ENCODE assay signal across 10 mouse cellular contexts in genomic region chr3:85971599-85971975, GRCm38 (mm10). TPM values are rescaled to one million over a fixed set of nuclear protein-coding genes. Genes with fewer than 3 reads are reported as not detected.
DNase-seq lines count a peak whose midpoint lies in the region; ATAC-seq lines count a peak whose summit lies in the region.
"Had no signal": no experiment of that assay in that cellular context is flagged by ENCODE, and none has a peak within 500 bp of the region (broad histone marks: within the 10 kb centered on the region; RNA-seq: fewer than 3 reads in every experiment).

No protein-coding gene starts in this region.

- under 1% methylated on average over 13 of the region's 13 CpGs for WGBS in embryonic facial prominence, embryonic 10.5 days
- WGBS in hindbrain, embryonic 11.5 days = 1% methylated on average over 13 of the region's 13 CpGs
- 2% methylated on average over 13 of the region's 13 CpGs for WGBS in limb, embryonic 13.5 days
- 2% methylated on average over 13 of the region's 13 CpGs for WGBS in midbrain, embryonic 14.5 days

- H3K27me3 ChIP-seq in embryonic facial prominence, embryonic 10.5 days (replicated peaks; ENCODE audit: low read depth, poor library complexity, severe bottlenecking) = no peaks in the 10 kb centered on the region; the same call in 1 of the 2 replicates
- no peaks in the 10 kb centered on the region for H3K27me3 ChIP-seq in hindbrain, embryonic 11.5 days (ENCODE audit: control insufficient read depth, insufficient read depth, low read length)
- H3K27me3 ChIP-seq in limb, embryonic 13.5 days = no peaks in the 10 kb centered on the region
- no peaks in the 10 kb centered on the region for H3K27me3 ChIP-seq in midbrain, embryonic 14.5 days (ENCODE audit: control insufficient read depth, insufficient read depth, low read length)

- peak; percentile 90 for DNase-seq in heart, adult 11 months
- DNase-seq in heart, postnatal 25 days (ENCODE audit: low spot score) = no peak
- peak; percentile 49 for DNase-seq in embryonic facial prominence, embryonic 10.5 days (ENCODE audit: low spot score)
- DNase-seq in hindbrain, embryonic 11.5 days (ENCODE audit: low spot score) = peak; percentile 39
- no peak for DNase-seq in midbrain, embryonic 14.5 days
- no peak for DNase-seq in MN1 (ENCODE audit: low spot score)
- no peak for DNase-seq in left cerebral cortex, postnatal 14 days (ENCODE audit: low spot score in 2 of 2)

- H3K4me3 ChIP-seq in embryonic facial prominence, embryonic 10.5 days = peak overlapping the region; percentile 90
- peak overlapping the region; percentile 74 for H3K4me3 ChIP-seq in hindbrain, embryonic 11.5 days (ENCODE audit: low read depth, low read length)
- H3K4me3 ChIP-seq in limb, embryonic 13.5 days = peak overlapping the region; percentile 84
- peak overlapping the region; percentile 74 for H3K4me3 ChIP-seq in midbrain, embryonic 14.5 days (replicated peaks; ENCODE audit: low read depth, low read length)

- ATAC-seq in hindbrain, embryonic 11.5 days (ENCODE audit: low FRiP score) = no peak
- no peak for ATAC-seq in limb, embryonic 13.5 days (ENCODE audit: low FRiP score, low read depth)
- no peak; the same call in 1 of the 2 replicates for ATAC-seq in midbrain, embryonic 14.5 days (ENCODE audit: low FRiP score, low TSS enrichment)

- H3K9me3 ChIP-seq in embryonic facial prominence, embryonic 10.5 days = no peaks in the 10 kb centered on the region
- no peaks in the 10 kb centered on the region for H3K9me3 ChIP-seq in hindbrain, embryonic 11.5 days (ENCODE audit: control insufficient read depth, low read length)
- no peaks in the 10 kb centered on the region for H3K9me3 ChIP-seq in limb, embryonic 13.5 days
- H3K9me3 ChIP-seq in midbrain, embryonic 14.5 days (ENCODE audit: control insufficient read depth, low read length) = no peaks in the 10 kb centered on the region
- H3K9me3 ChIP-seq: G1E had no signal

- H3K9ac ChIP-seq in hindbrain, embryonic 11.5 days (ENCODE audit: low read depth, low read length) = peak overlapping the region; percentile 81
- H3K9ac ChIP-seq in limb, embryonic 13.5 days = peak overlapping the region; percentile 89
- peak overlapping the region; percentile 86 for H3K9ac ChIP-seq in midbrain, embryonic 14.5 days (replicated peaks; ENCODE audit: low read length)

- peak overlapping the region; percentile 94 for H3K4me2 ChIP-seq in hindbrain, embryonic 11.5 days (replicated peaks; ENCODE audit: low read depth, low read length)
- H3K4me2 ChIP-seq in limb, embryonic 13.5 days (replicated peaks) = peak overlapping the region; percentile 80
- H3K4me2 ChIP-seq in midbrain, embryonic 14.5 days (ENCODE audit: low read length) = peak overlapping the region; percentile 83

- peaks cover 36% of the 10 kb centered on the region for H3K4me1 ChIP-seq in embryonic facial prominence, embryonic 10.5 days
- no peaks in the 10 kb centered on the region; the same call in none of the 2 replicates for H3K4me1 ChIP-seq in hindbrain, embryonic 11.5 days (replicated peaks; ENCODE audit: control insufficient read depth, insufficient read depth, low read length)
- H3K4me1 ChIP-seq in limb, embryonic 13.5 days = peaks cover 20% of the 10 kb centered on the region
- 0 out of 2 replicates have a peak, but pooled peaks cover 7% of the 10 kb centered on the region for H3K4me1 ChIP-seq in midbrain, embryonic 14.5 days (ENCODE audit: control insufficient read depth, insufficient read depth, low read length)

- no peaks in the 10 kb centered on the region for H3K36me3 ChIP-seq in embryonic facial prominence, embryonic 10.5 days (replicated peaks)
- H3K36me3 ChIP-seq in hindbrain, embryonic 11.5 days (ENCODE audit: control insufficient read depth, insufficient read depth, low read length) = no peaks in the 10 kb centered on the region
- H3K36me3 ChIP-seq in limb, embryonic 13.5 days = no peaks in the 10 kb centered on the region
- no peaks in the 10 kb centered on the region for H3K36me3 ChIP-seq in midbrain, embryonic 14.5 days (ENCODE audit: control insufficient read depth, insufficient read depth, low read length)
- H3K36me3 ChIP-seq: G1E had no signal

- peak overlapping the region; percentile 94 for H3K27ac ChIP-seq in embryonic facial prominence, embryonic 10.5 days (replicated peaks)
- no peak overlapping the region for H3K27ac ChIP-seq in hindbrain, embryonic 11.5 days (ENCODE audit: low read depth, low read length)
- no peak overlapping the region for H3K27ac ChIP-seq in limb, embryonic 13.5 days
- H3K27ac ChIP-seq in midbrain, embryonic 14.5 days (replicated peaks; ENCODE audit: low read depth, low read length) = no peak overlapping the region

- intact Hi-C loops in heart, postnatal 25 days (cut with DNase I) = loop anchor here (5.0 kb wide), 1 partner anchor 44 kb away; no protein-coding TSS in a partner anchor
- intact Hi-C loops in left cerebral cortex, postnatal 14 days (cut with DNase I) = no loop called here

RNA-seq across cellular contexts. Expression of gene Sh3d19, which starts 0.7 kb away (rescaled TPM):
- 10 to 100 TPM; 25.4 to 29.6 TPM for total RNA-seq in heart, postnatal 25 days (2021)
- 14.9 and 15.5 TPM in 2 replicates for polyA plus RNA-seq in embryonic facial prominence, embryonic 10.5 days (2016; fragmentation: Nextera tagmentation; extraction: Ambion mirVana)
- polyA plus RNA-seq in hindbrain, embryonic 11.5 days (2014; fragmentation: Nextera tagmentation; extraction: Ambion mirVana) = 9.4 and 12.1 TPM in 2 replicates
- 16.1 and 18.6 TPM in 2 replicates for polyA plus RNA-seq in limb, embryonic 13.5 days (2015; fragmentation: Nextera tagmentation; extraction: Ambion mirVana)
- polyA plus RNA-seq in midbrain, embryonic 14.5 days (2014; fragmentation: Nextera tagmentation; extraction: Ambion mirVana) = 13.2 and 14.4 TPM in 2 replicates
- 10 to 100 TPM; 34.6 to 36.4 TPM for total RNA-seq in left cerebral cortex, postnatal 14 days (2021)

RNA-seq across cellular contexts. Expression of gene Prss48, which starts 30.7 kb away (rescaled TPM):
- total RNA-seq in heart, postnatal 25 days (2021) = not detected
- polyA plus RNA-seq in embryonic facial prominence, embryonic 10.5 days (2016; fragmentation: Nextera tagmentation; extraction: Ambion mirVana) = 0.16 TPM in 1 of 2 replicates, not detected in the other
- 0.19 TPM in 1 of 2 replicates, not detected in the other for polyA plus RNA-seq in hindbrain, embryonic 11.5 days (2014; fragmentation: Nextera tagmentation; extraction: Ambion mirVana)
- polyA plus RNA-seq in limb, embryonic 13.5 days (2015; fragmentation: Nextera tagmentation; extraction: Ambion mirVana) = not detected in 2 replicates
- not detected in 2 replicates for polyA plus RNA-seq in midbrain, embryonic 14.5 days (2014; fragmentation: Nextera tagmentation; extraction: Ambion mirVana)
- total RNA-seq in left cerebral cortex, postnatal 14 days (2021) = not detected
- total RNA-seq: G1E; heart, postnatal 36 days had no signal
- polyA plus RNA-seq: G1E had no signal

Comparison
In these comparisons a context has a peak if more than half of its experiments do, and no peak if none do; other contexts are left out.
1. DNase-seq: peak in heart, adult 11 months (single experiment), embryonic facial prominence, embryonic 10.5 days (single experiment) and hindbrain, embryonic 11.5 days (single experiment); none in heart, postnatal 25 days (single experiment), midbrain, embryonic 14.5 days (single experiment), MN1 (single experiment) and left cerebral cortex, postnatal 14 days (0 of 2).
2. Peak in every context shown above with its lines, with median percentiles within 50 percentile points of each other: H3K4me3 ChIP-seq, H3K4me2 ChIP-seq and H3K9ac ChIP-seq.